Mouse (Mus musculus): ENCODE results near the gene Arhgap18. TPM values are rescaled to one million over a fixed set of nuclear protein-coding genes. Genes with fewer than 3 reads are reported as not detected.
A peak's percentile ranks its signal among the peaks of the same experiment; 100 is the strongest.

The Arhgap18 gene
- polyA plus RNA-seq, 1 experiment from 2014 or later, result 40.0 TPM

GRCm38 (mm10) chr10:26793013-26793412 lies 39.8 kb downstream of the Arhgap18 start:
- H3K27me3 ChIP-seq (replicated peaks; ENCODE audit: control insufficient read depth, insufficient read depth, low read length), result no peaks in the 10 kb centered on the region
- peaks cover 3% of the 10 kb centered on the region; the same call in 1 of the 2 replicates for H3K4me1 ChIP-seq (replicated peaks; ENCODE audit: control insufficient read depth, insufficient read depth, low read length)
- ATAC-seq (replicated peaks; ENCODE audit: low FRiP score, low TSS enrichment, low read depth) (no peak), DNase-seq (ENCODE audit: low spot score) (no peak)
- H3K9ac ChIP-seq (ENCODE audit: low read length), result no peak overlapping the region
- H3K36me3 ChIP-seq (ENCODE audit: control insufficient read depth, insufficient read depth, low read length), result no peaks in the 10 kb centered on the region
- no peak overlapping the region for H3K4me3 ChIP-seq (ENCODE audit: low read depth, low read length)
- H3K27ac ChIP-seq (ENCODE audit: low read depth), result no peak overlapping the region
- H3K4me2 ChIP-seq (ENCODE audit: low read length), result no peak overlapping the region
- no peaks in the 10 kb centered on the region for H3K9me3 ChIP-seq (ENCODE audit: control insufficient read depth, low read length)
- WGBS, result 88% methylated on average over 8 of the region's 8 CpGs

- no peak overlapping the region for H3K4me3 ChIP-seq (ENCODE audit: low read depth, low read length)
- H3K9ac ChIP-seq (ENCODE audit: low read length), result no peak overlapping the region
- WGBS, result 77% methylated on average over 10 of the region's 10 CpGs
- no peaks in the 10 kb centered on the region for H3K36me3 ChIP-seq (ENCODE audit: control insufficient read depth, insufficient read depth, low read length)
- no peak overlapping the region for H3K4me2 ChIP-seq (ENCODE audit: low read length)
- no peak overlapping the region for H3K27ac ChIP-seq (ENCODE audit: low read depth)
- no peaks in the 10 kb centered on the region for H3K9me3 ChIP-seq (ENCODE audit: control insufficient read depth, low read length)
- H3K4me1 ChIP-seq (replicated peaks; ENCODE audit: control insufficient read depth, insufficient read depth, low read length), result no peaks in the 10 kb centered on the region; the same call in 1 of the 2 replicates
- DNase-seq (ENCODE audit: low spot score), result no peak
- no peaks in the 10 kb centered on the region for H3K27me3 ChIP-seq (replicated peaks; ENCODE audit: control insufficient read depth, insufficient read depth, low read length)
- no peak for ATAC-seq (replicated peaks; ENCODE audit: low FRiP score, low TSS enrichment, low read depth)
Observed at GRCm38 (mm10) chr10:26796432-26797286, 43.4 kb downstream of the Arhgap18 start.

- Histone ChIP-seq H3K4me3 (ENCODE audit: low read depth, low read length) (no peak overlapping the region), H3K36me3 (ENCODE audit: control insufficient read depth, insufficient read depth, low read length) (no peaks in the 10 kb centered on the region), H3K27ac (ENCODE audit: low read depth) (no peak overlapping the region), H3K9me3 (ENCODE audit: control insufficient read depth, low read length) (no peaks in the 10 kb centered on the region), H3K9ac (ENCODE audit: low read length) (no peak overlapping the region), H3K27me3 (replicated peaks; ENCODE audit: control insufficient read depth, insufficient read depth, low read length) (no peaks in the 10 kb centered on the region), H3K4me2 (ENCODE audit: low read length) (no peak overlapping the region), H3K4me1 (replicated peaks; ENCODE audit: control insufficient read depth, insufficient read depth, low read length) (no peaks in the 10 kb centered on the region; the same call in 1 of the 2 replicates)
- WGBS, result 86% methylated on average over 7 of the region's 7 CpGs
- DNase-seq (ENCODE audit: low spot score) (no peak), ATAC-seq (replicated peaks; ENCODE audit: low FRiP score, low TSS enrichment, low read depth) (no peak)
Observed at GRCm38 (mm10) chr10:26797287-26797672, 44.1 kb downstream of the Arhgap18 start.

- Histone ChIP-seq H3K4me3 (ENCODE audit: low read depth, low read length) (no peak overlapping the region), H3K4me2 (ENCODE audit: low read length) (no peak overlapping the region), H3K9me3 (ENCODE audit: control insufficient read depth, low read length) (no peaks in the 10 kb centered on the region), H3K27me3 (replicated peaks; ENCODE audit: control insufficient read depth, insufficient read depth, low read length) (no peaks in the 10 kb centered on the region), H3K4me1 (replicated peaks; ENCODE audit: control insufficient read depth, insufficient read depth, low read length) (no peaks in the 10 kb centered on the region; the same call in 1 of the 2 replicates), H3K36me3 (ENCODE audit: control insufficient read depth, insufficient read depth, low read length) (no peaks in the 10 kb centered on the region), H3K27ac (ENCODE audit: low read depth) (peak overlapping the region; percentile 57), H3K9ac (ENCODE audit: low read length) (no peak overlapping the region)
- ATAC-seq (replicated peaks; ENCODE audit: low FRiP score, low TSS enrichment, low read depth), result peak; percentile 38
- 65% methylated on average over 10 of the region's 10 CpGs for WGBS
- no peak for DNase-seq (ENCODE audit: low spot score)
Observed at GRCm38 (mm10) chr10:26798752-26799411, 45.7 kb downstream of the Arhgap18 start.

- 48% methylated on average over 5 of the region's 5 CpGs for WGBS
- Histone ChIP-seq H3K9me3 (ENCODE audit: control insufficient read depth, low read length) (no peaks in the 10 kb centered on the region), H3K9ac (ENCODE audit: low read length) (no peak overlapping the region), H3K4me3 (ENCODE audit: low read depth, low read length) (no peak overlapping the region), H3K4me1 (replicated peaks; ENCODE audit: control insufficient read depth, insufficient read depth, low read length) (no peaks in the 10 kb centered on the region; the same call in 1 of the 2 replicates), H3K27me3 (replicated peaks; ENCODE audit: control insufficient read depth, insufficient read depth, low read length) (no peaks in the 10 kb centered on the region), H3K27ac (ENCODE audit: low read depth) (peak overlapping the region; percentile 57), H3K36me3 (ENCODE audit: control insufficient read depth, insufficient read depth, low read length) (no peaks in the 10 kb centered on the region), H3K4me2 (ENCODE audit: low read length) (peak overlapping the region; percentile 14; the same call in 1 of the 2 replicates)
- peak; percentile 45 for ATAC-seq (replicated peaks; ENCODE audit: low FRiP score, low TSS enrichment, low read depth)
- DNase-seq (ENCODE audit: low spot score), result no peak
Observed at GRCm38 (mm10) chr10:26799562-26800051, 46.4 kb downstream of the Arhgap18 start.

- no peak for DNase-seq (ENCODE audit: low spot score)
- no peaks in the 10 kb centered on the region for H3K36me3 ChIP-seq (ENCODE audit: control insufficient read depth, insufficient read depth, low read length)
- H3K27ac ChIP-seq (ENCODE audit: low read depth), result no peak overlapping the region
- H3K4me2 ChIP-seq (ENCODE audit: low read length), result no peak overlapping the region
- no peaks in the 10 kb centered on the region for H3K4me1 ChIP-seq (replicated peaks; ENCODE audit: control insufficient read depth, insufficient read depth, low read length)
- no peak overlapping the region for H3K9ac ChIP-seq (ENCODE audit: low read length)
- 52% methylated on average over 5 of the region's 5 CpGs for WGBS
- ATAC-seq (replicated peaks; ENCODE audit: low FRiP score, low TSS enrichment, low read depth), result no peak
- H3K27me3 ChIP-seq (replicated peaks; ENCODE audit: control insufficient read depth, insufficient read depth, low read length), result no peaks in the 10 kb centered on the region
- no peak overlapping the region for H3K4me3 ChIP-seq (ENCODE audit: low read depth, low read length)
- no peaks in the 10 kb centered on the region for H3K9me3 ChIP-seq (ENCODE audit: control insufficient read depth, low read length)
Observed at GRCm38 (mm10) chr10:26804351-26804983, 51.2 kb downstream of the Arhgap18 start.

- Histone ChIP-seq H3K36me3 (ENCODE audit: control insufficient read depth, insufficient read depth, low read length) (no peaks in the 10 kb centered on the region), H3K9me3 (ENCODE audit: control insufficient read depth, low read length) (no peaks in the 10 kb centered on the region), H3K9ac (ENCODE audit: low read length) (no peak overlapping the region), H3K4me2 (ENCODE audit: low read length) (no peak overlapping the region), H3K4me3 (ENCODE audit: low read depth, low read length) (no peak overlapping the region), H3K4me1 (replicated peaks; ENCODE audit: control insufficient read depth, insufficient read depth, low read length) (no peaks in the 10 kb centered on the region), H3K27ac (ENCODE audit: low read depth) (no peak overlapping the region), H3K27me3 (replicated peaks; ENCODE audit: control insufficient read depth, insufficient read depth, low read length) (no peaks in the 10 kb centered on the region)
- WGBS, result 92% methylated on average over 1 of the region's 1 CpGs
- ATAC-seq (replicated peaks; ENCODE audit: low FRiP score, low TSS enrichment, low read depth), result no peak
- DNase-seq (ENCODE audit: low spot score), result no peak
Observed at GRCm38 (mm10) chr10:26805007-26805406, 51.8 kb downstream of the Arhgap18 start.

- DNase-seq (ENCODE audit: low spot score) (no peak), ATAC-seq (replicated peaks; ENCODE audit: low FRiP score, low TSS enrichment, low read depth) (no peak)
- Histone ChIP-seq H3K4me1 (replicated peaks; ENCODE audit: control insufficient read depth, insufficient read depth, low read length) (no peaks in the 10 kb centered on the region), H3K36me3 (ENCODE audit: control insufficient read depth, insufficient read depth, low read length) (no peaks in the 10 kb centered on the region), H3K4me3 (ENCODE audit: low read depth, low read length) (no peak overlapping the region), H3K9me3 (ENCODE audit: control insufficient read depth, low read length) (no peaks in the 10 kb centered on the region), H3K9ac (ENCODE audit: low read length) (no peak overlapping the region), H3K4me2 (ENCODE audit: low read length) (no peak overlapping the region), H3K27me3 (replicated peaks; ENCODE audit: control insufficient read depth, insufficient read depth, low read length) (no peaks in the 10 kb centered on the region), H3K27ac (ENCODE audit: low read depth) (no peak overlapping the region)
- 60% methylated on average over 3 of the region's 3 CpGs for WGBS
Observed at GRCm38 (mm10) chr10:26806092-26806491, 52.9 kb downstream of the Arhgap18 start.

Measured in intestine, embryonic 14.5 days (tissue).